Mouse (Mus musculus): ENCODE results near the gene Dnlz.
"Not testable (repeated sequence)": the region's sequence is repeated elsewhere in the genome, so short reads cannot be mapped to it uniquely, and the experiment has no call there.

Dnlz gene

DNA sequence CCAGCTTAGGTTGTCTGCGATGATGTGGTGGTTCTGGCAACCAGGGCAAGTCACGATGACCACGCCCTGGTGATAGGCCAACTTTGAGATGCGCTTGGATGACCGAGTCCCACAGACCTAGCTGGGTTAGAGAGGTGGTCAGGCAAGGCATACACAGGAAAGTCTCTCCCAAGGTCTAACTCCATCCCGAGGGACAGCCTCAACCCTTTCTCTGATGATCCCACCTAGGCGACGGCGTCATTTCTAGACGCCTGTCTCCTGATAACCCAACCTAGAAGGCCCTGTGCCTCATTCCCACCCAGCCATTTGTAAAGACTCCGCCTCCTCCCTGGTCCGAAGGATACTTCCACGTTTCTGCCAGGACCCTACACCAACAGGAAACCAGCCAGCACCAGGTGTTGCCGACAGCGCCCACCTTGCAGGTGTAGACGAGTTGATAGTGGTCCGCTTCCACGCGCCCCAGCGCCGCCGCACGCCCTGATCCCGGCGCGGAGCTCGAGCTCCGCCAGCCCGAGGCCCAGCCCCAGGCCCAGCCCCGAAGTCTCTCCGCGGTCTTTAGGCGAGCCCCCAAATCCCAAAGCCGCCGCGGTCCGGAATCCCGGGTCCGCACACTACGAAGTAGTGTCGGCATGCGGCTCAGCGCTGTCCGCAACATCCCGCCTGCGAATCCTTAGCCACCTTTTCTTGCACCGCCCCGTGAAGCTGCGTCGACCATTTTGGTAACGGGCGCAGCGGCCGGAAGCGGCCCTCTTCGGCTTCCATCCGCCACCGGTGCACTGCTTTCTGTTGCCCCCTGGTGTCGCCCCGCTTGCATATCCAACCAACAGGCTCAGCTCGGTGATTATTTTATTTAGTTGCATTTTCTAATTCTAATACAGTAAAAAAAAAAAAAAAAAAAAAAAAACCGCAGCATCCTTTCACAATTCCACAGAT lies at the start of gene Dnlz:
Dnlz (minus strand) TSS at position 753 of the 933 bp plus-strand sequence.
- peak; percentile 41; the same call in 1 of the 2 replicates for ATAC-seq (ENCODE audit: insufficient number of reproducible peaks, low FRiP score, low TSS enrichment)

DNA sequence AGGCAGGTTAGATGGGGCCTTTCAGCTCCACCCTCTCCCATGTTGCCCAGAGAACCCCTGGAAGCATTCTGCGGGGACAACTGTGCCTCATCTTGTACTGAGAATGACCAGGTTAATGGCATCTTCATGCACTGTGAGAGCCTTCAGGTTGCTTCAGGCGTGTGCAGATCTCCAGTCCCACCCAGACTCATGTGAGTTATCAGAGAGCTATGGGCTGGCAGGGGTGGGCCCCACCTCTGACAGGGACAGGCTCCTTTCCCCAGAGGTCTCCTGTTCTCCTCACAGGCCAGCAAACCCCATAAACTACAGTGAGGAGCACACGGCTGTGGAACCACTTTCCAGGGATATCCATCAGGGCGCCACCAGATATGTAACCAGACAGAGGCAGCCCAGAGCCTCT lies 49.1 kb upstream of the Dnlz start:
- no peak for ATAC-seq (ENCODE audit: insufficient number of reproducible peaks, low FRiP score, low TSS enrichment)

DNA sequence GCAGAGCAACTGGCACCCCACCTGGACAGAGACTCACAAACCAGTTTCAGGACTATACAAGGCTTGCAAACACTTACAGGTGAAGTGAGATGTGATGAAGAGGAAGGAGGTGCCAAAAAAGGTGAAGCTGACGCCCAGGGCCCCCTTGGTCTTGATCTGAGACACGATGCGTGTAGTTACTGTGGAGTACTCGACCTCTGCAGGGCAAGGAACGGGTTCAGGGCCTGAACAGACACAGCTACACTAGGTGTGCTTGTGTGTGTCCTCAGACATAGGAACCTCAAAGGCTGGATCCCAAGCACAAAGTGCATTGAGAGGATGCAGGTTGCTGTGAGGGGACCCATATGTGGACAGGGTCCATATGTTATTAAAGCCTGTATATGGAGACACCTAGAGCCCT lies 48.4 kb upstream of the Dnlz start:
- ATAC-seq (ENCODE audit: insufficient number of reproducible peaks, low FRiP score, low TSS enrichment) = no peak

GRCm38 (mm10) chr2:26399647-26400046 lies 47.7 kb upstream of the Dnlz start:
- no peak for ATAC-seq (ENCODE audit: insufficient number of reproducible peaks, low FRiP score, low TSS enrichment)

- ATAC-seq (ENCODE audit: insufficient number of reproducible peaks, low FRiP score, low TSS enrichment) = no peak
These were observed 47.1 kb upstream of the Dnlz start for GRCm38 (mm10) chr2:26398978-26399377.

DNA sequence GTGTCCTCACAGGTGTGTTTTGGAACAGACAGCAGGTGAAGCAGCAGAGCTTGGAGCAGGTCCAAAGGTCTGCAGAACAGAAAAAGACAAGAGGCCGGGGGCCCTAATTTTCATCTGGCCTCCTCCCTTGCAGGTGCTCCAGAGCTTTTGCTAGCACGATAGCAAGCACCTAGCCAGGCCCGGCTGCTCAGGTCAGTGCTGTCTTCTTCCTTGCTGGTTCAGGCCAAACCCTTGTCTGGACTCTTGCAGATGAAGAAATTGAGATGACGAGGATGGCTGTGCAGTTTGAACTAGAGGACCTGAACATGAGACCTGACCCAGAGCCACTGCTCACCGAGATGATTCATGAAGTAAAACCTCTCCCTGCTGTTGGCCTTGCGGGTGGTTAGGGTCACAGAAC lies 39.7 kb upstream of the Dnlz start:
- ATAC-seq (ENCODE audit: insufficient number of reproducible peaks, low FRiP score, low TSS enrichment) = no peak

- no peak for ATAC-seq (ENCODE audit: insufficient number of reproducible peaks, low FRiP score, low TSS enrichment)
These were observed 39.0 kb upstream of the Dnlz start for GRCm38 (mm10) chr2:26390954-26391353.

DNA sequence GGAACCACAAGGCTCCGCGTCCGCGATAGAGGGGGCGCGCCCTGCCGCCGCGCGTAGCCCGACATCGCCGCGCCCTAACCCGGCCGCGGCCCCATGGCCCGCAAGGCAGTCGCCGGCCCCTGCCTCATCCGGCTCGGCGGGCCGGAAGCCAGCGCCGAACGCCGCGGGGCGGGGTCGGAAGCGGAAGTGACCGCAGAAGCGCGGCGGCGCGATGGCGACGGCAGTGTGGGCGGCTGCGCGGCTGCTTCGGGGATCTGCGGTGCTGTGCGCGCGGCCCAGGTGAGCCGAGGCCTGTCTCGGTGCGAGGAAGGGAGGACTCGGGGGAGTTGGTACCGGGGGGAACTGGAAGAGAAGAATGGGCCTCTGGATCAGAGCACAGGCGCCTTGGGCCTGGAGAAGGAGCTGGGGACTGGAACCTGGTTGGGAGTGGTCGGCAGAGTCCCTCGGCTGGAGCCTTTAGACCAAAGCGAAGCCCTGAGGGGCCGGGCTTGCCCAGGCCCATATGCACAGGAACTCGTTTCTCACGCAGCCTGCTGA lies 37.3 kb upstream of the Dnlz start, which contains the start of the genes Entr1 and Pmpca:
Entr1 (minus strand) TSS at position 163 of the 537 bp plus-strand sequence.
Pmpca (plus strand) TSS at position 186 of the 537 bp plus-strand sequence.
- peak; percentile 71; the same call in 1 of the 2 replicates for ATAC-seq (ENCODE audit: insufficient number of reproducible peaks, low FRiP score, low TSS enrichment)

DNA sequence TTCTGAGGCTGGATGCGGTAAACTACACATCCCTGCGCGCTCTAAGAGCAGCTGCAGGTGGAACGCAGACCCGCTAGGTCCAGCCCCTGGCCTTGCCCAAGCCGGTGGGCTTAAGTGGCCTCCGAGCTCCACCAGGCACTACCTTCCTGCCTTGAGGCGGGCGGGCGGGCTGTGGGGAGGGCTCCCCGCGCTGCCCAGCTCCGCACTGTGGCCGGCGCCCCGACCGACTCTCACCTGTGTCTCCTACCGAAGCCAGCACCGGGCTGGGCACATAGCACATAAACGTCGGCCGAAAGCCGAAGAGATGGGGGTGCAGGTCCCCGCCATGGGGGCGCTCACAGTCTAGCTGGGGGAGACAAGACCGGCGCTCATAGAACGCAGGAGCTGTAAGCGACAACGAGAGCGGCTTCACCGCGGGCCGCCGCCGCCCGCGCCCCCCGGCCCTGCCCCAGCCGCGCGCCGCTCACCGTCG lies 36.8 kb upstream of the Dnlz start:
- ATAC-seq (ENCODE audit: insufficient number of reproducible peaks, low FRiP score, low TSS enrichment) = 0 out of 2 replicates have a peak, but pooled peaks have one; percentile 54

- no peak for ATAC-seq (ENCODE audit: insufficient number of reproducible peaks, low FRiP score, low TSS enrichment)
These were observed 35.8 kb upstream of the Dnlz start for GRCm38 (mm10) chr2:26387713-26388112.

- ATAC-seq (ENCODE audit: insufficient number of reproducible peaks, low FRiP score, low TSS enrichment) = not testable (repeated sequence)
These were observed 29.0 kb upstream of the Dnlz start for GRCm38 (mm10) chr2:26380871-26381270.

DNA sequence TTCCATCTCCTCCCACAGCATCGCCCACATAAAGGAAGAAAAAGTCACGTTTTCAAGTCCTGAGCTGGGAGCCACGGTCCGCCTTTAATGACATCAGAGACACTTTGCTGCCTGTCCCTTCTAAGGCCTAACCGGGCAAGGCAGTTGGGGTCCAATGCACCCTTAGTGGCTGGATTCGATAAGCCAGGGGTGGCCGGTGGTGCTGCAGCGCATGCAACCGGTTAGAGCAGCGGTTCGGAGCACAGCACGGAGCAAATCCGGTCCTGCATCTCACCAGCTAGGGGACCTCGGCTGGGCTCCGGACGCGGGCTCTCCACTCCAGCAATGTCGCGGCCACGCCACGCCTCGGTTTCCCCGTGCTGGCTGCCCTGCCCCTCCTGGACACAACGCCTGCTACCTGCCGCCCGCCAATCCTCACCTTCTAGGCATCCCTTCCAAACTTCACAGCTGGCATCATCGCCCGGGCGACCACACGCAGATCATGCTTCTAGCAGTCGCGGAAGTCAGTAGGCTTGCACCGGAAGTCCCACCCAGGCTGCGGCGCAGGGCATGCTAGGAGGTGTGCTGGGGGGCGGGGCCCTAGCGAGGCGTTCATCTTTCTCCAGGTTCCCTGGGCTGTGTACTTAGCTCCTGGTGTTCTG lies 28.3 kb upstream of the Dnlz start, which contains the start of gene Snapc4:
Snapc4 (minus strand) TSS at position 523 of the 641 bp plus-strand sequence.
- peak; percentile 90 for ATAC-seq (ENCODE audit: insufficient number of reproducible peaks, low FRiP score, low TSS enrichment)

GRCm38 (mm10) chr2:26372396-26372795 lies 20.5 kb upstream of the Dnlz start:
- no peak for ATAC-seq (ENCODE audit: insufficient number of reproducible peaks, low FRiP score, low TSS enrichment)

GRCm38 (mm10) chr2:26368572-26368971 lies 16.7 kb upstream of the Dnlz start:
- ATAC-seq (ENCODE audit: insufficient number of reproducible peaks, low FRiP score, low TSS enrichment) = no peak

DNA sequence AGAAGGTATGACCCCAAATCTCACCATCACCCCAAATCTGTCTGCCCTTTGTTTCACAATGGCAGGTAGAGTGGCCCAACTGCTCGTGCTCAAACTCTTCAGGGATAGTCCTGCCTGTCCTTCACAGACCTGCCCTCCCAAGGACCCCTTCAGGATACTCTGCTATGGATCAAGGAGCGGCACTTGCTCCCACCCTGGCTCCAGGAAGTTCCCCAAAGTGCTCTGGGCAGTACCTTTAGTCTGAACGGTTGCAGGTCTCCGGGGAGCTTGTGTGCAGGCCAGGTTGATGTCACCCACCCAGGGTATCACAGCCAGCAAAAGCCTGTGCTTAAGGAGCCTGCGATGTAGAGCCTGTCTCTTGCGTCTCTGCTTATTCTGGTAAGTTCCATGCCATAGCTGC lies 16.0 kb upstream of the Dnlz start:
- no peak for ATAC-seq (ENCODE audit: insufficient number of reproducible peaks, low FRiP score, low TSS enrichment)

GRCm38 (mm10) chr2:26364738-26365465 lies 13.0 kb upstream of the Dnlz start:
- ATAC-seq (ENCODE audit: insufficient number of reproducible peaks, low FRiP score, low TSS enrichment) = no peak

- no peak for ATAC-seq (ENCODE audit: insufficient number of reproducible peaks, low FRiP score, low TSS enrichment)
These were observed 11.6 kb upstream of the Dnlz start for GRCm38 (mm10) chr2:26363481-26363880.

GRCm38 (mm10) chr2:26362991-26363390 lies 11.1 kb upstream of the Dnlz start:
- no peak for ATAC-seq (ENCODE audit: insufficient number of reproducible peaks, low FRiP score, low TSS enrichment)

- ATAC-seq (ENCODE audit: insufficient number of reproducible peaks, low FRiP score, low TSS enrichment) = no peak
These were observed 8.9 kb upstream of the Dnlz start, which contains the start of gene Card9 for GRCm38 (mm10) chr2:26360772-26361171. Gene Card9, minus strand, starts transcription at chr2:26360918.

GRCm38 (mm10) chr2:26359983-26360382 lies 8.1 kb upstream of the Dnlz start:
- no peak for ATAC-seq (ENCODE audit: insufficient number of reproducible peaks, low FRiP score, low TSS enrichment)

Measured in cerebellum, adult (tissue).